Mouse (Mus musculus): ENCODE measurements around the gene Cfap73. TPM values are rescaled to one million over a fixed set of nuclear protein-coding genes. Genes with fewer than 3 reads are reported as not detected.
A peak's percentile ranks its signal among the peaks of the same experiment; 100 is the strongest.

The Cfap73 gene
- polyA plus RNA-seq, 1 experiment from 2014 or later: not detected

DNA sequence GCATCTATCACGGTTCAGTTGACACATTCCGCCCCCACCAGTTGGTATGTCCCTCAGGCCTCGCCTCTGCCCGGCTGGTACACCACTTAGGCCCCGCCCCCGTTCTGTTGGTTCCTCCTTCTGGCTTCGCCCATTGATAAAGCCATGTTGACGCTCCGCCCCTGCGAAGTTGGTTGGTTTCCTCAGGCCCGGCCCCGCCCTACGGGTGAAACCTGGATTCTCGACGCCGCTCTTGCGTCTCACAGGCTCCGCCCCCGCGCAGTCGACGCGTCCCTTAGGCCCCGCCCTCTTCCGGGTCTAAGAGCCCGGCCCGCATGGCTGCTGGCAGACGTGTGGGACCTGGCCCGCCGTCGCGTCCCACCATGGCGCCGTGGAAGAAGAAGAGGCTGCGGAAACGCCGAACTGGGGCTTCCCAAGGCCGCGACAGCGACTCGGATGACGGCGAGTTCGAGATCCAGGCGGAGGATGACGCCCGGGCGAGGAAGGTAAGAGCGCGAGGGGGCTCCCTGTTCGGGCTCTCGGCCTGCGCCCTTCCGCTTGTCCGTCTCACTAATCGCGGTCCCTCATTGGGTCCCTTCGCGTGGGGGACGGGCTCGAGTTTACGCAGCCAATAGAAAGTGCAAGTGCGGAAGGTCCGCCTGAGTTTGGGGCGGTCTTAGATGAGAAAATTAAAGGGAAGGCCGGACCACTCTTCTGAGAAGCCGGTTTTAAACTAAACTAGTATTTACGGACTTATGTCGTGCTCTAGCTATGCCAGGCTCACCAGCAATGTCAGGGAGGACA is 21.0 kb downstream of the Cfap73 start:
- Histone ChIP-seq H3K9me3 (ENCODE audit: low read depth, low read length) (no peaks in the 10 kb centered on the region; the same call in 1 of the 2 replicates), H3K27ac (ENCODE audit: low read depth) (peak overlapping the region; percentile 70), H3K4me3 (ENCODE audit: low read depth, low read length) (peak overlapping the region; percentile 68), H3K9ac (peak overlapping the region; percentile 68), H3K4me1 (ENCODE audit: insufficient read depth) (peaks cover 3% of the 10 kb centered on the region), H3K27me3 (ENCODE audit: insufficient read depth, low read length) (no peaks in the 10 kb centered on the region), H3K4me2 (peak overlapping the region; percentile 94), H3K36me3 (ENCODE audit: insufficient read depth) (peaks cover 13% of the 10 kb centered on the region; the same call in 1 of the 2 replicates)
- under 1% methylated on average over 67 of the region's 69 CpGs for WGBS
- TF ChIP-seq CTCF (IDR thresholded peaks at IDR 0.05; ENCODE audit: low read depth): no peak
- DNase-seq: peak; percentile 100
- ATAC-seq (ENCODE audit: insufficient read depth): peak; percentile 91

DNA sequence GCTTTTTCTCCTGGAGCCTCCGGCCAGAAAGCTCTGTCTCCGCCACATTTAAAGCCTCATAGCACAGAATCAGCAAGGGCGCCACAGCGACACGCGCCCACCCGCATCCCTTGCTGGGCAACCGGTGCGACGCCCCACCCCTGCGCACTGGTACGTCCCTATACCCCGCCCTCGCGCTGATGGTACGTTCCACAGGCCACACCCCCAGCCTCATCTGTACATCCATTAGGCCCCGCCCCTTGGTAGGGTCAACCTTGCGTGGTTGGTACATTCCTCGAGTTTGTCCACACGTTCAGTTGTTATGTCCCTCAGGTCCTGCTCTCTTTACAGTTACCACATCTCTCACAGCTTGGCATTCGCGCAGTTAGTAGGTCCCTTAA is 21.6 kb downstream of the Cfap73 start, which contains the start of the genes Rita1 and Ddx54:
Rita1 (minus strand) TSS at position 148 of the 380 bp plus-strand sequence.
Ddx54 (plus strand) TSS at position 298 of the 380 bp plus-strand sequence.
- H3K36me3 ChIP-seq (ENCODE audit: insufficient read depth): peaks cover 7% of the 10 kb centered on the region; the same call in 1 of the 2 replicates
- ATAC-seq (ENCODE audit: insufficient read depth) (peak; percentile 81), DNase-seq (peak; percentile 97)
- H3K27me3 ChIP-seq (ENCODE audit: insufficient read depth, low read length): no peaks in the 10 kb centered on the region
- peak within 1 kb of the TSS; percentile 68 for H3K9ac ChIP-seq
- under 1% methylated on average over 22 of the region's 22 CpGs for WGBS
- peak within 1 kb of the TSS; percentile 68 for H3K4me3 ChIP-seq (ENCODE audit: low read depth, low read length)
- H3K4me1 ChIP-seq (ENCODE audit: insufficient read depth): peaks cover 3% of the 10 kb centered on the region
- H3K9me3 ChIP-seq (ENCODE audit: low read depth, low read length): no peaks in the 10 kb centered on the region; the same call in 1 of the 2 replicates
- H3K27ac ChIP-seq (ENCODE audit: low read depth): peak within 1 kb of the TSS; percentile 70
- H3K4me2 ChIP-seq: peak within 1 kb of the TSS; percentile 94
- no peak for TF ChIP-seq CTCF (IDR thresholded peaks at IDR 0.05; ENCODE audit: low read depth)

DNA sequence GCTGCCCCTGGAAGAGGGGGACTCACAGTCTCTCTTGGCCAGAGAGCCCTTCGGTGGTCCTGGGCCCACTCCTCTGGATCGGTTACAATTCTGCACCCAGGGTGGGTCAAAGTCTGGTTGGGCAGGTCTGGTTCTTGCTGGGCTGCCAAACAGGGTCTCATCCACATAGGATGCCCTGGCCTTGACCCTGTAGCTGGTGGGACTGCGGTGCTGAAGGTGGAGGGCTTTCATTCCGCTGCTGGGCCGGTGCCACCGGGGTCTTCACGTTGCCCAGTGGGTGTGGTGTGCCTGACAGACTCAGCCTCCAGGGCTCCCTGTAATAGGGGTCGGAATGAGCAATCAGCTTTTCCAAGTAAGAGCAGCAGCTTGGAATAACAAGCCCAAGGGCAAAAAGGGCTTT is 22.6 kb downstream of the Cfap73 start:
- Histone ChIP-seq H3K27me3 (ENCODE audit: insufficient read depth, low read length) (no peaks in the 10 kb centered on the region), H3K36me3 (ENCODE audit: insufficient read depth) (no peaks in the 10 kb centered on the region), H3K9ac (peak overlapping the region; percentile 55), H3K9me3 (ENCODE audit: low read depth, low read length) (no peaks in the 10 kb centered on the region; the same call in 1 of the 2 replicates), H3K4me2 (peak overlapping the region; percentile 94), H3K4me1 (ENCODE audit: insufficient read depth) (peaks cover 3% of the 10 kb centered on the region), H3K27ac (ENCODE audit: low read depth) (no peak overlapping the region), H3K4me3 (ENCODE audit: low read depth, low read length) (peak overlapping the region; percentile 68)
- DNase-seq (no peak), ATAC-seq (ENCODE audit: insufficient read depth) (no peak)
- WGBS: 42% methylated on average over 8 of the region's 8 CpGs
- TF ChIP-seq CTCF (IDR thresholded peaks at IDR 0.05; ENCODE audit: low read depth): no peak

DNA sequence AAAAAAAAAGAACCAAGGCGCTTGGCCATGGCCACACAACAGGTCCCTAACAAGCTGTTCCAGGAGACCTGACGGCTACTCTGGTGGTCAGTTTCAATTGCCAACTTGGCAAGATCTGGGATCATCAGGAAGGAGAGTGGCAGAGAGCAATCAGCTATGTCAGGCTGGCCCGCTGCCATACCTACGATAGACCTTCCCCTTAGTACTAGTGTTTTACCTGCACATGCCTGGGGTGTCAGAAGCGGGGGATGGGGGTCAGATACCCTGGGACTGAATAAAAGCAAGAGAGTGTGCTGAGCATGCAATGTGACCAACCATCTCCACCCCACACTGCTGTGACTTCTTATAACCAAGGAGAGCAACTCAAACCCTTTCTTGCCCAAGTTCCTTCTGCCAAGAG is 23.1 kb downstream of the Cfap73 start:
- H3K9me3 ChIP-seq (ENCODE audit: low read depth, low read length): no peaks in the 10 kb centered on the region; the same call in 1 of the 2 replicates
- no peak overlapping the region for H3K9ac ChIP-seq
- WGBS: 86% methylated on average over 5 of the region's 5 CpGs
- H3K27me3 ChIP-seq (ENCODE audit: insufficient read depth, low read length): no peaks in the 10 kb centered on the region
- H3K4me2 ChIP-seq: peak overlapping the region; percentile 94
- no peak overlapping the region for H3K27ac ChIP-seq (ENCODE audit: low read depth)
- no peak overlapping the region; the same call in 1 of the 2 replicates for H3K4me3 ChIP-seq (ENCODE audit: low read depth, low read length)
- H3K4me1 ChIP-seq (ENCODE audit: insufficient read depth): peaks cover 3% of the 10 kb centered on the region
- no peak for ATAC-seq (ENCODE audit: insufficient read depth)
- H3K36me3 ChIP-seq (ENCODE audit: insufficient read depth): no peaks in the 10 kb centered on the region
- no peak for DNase-seq
- no peak for TF ChIP-seq CTCF (IDR thresholded peaks at IDR 0.05; ENCODE audit: low read depth)

DNA sequence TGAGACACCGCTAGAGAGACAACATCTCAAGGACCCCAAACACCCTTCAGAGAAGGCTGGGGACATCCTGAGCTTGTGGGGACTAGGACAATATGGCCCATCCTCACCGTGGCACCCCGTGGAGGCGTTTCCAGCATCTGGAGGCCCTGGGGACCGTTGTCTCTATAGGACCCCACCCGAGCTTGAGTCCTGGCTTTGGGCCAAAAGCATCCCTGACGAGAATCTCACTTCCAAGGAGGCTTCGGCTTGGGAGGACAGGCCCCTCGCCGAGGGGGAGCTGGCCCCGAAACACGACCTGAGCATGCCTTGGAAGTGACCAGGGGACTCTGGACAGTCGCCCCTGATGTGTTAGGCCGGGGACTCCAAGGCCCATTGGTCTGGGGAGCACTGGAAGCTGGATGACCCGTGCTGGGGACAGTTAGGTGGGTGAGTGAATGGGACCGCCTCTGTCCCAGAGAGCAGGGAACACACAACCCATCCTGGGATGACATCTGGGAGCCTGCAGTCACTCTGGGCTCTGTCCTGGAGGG is 24.7 kb downstream of the Cfap73 start:
- H3K27ac ChIP-seq (ENCODE audit: low read depth): no peak overlapping the region
- H3K4me1 ChIP-seq (ENCODE audit: insufficient read depth): peaks cover 3% of the 10 kb centered on the region
- no peak overlapping the region for H3K4me2 ChIP-seq
- H3K4me3 ChIP-seq (ENCODE audit: low read depth, low read length): no peak overlapping the region
- TF ChIP-seq CTCF (IDR thresholded peaks at IDR 0.05; ENCODE audit: low read depth): no peak
- H3K27me3 ChIP-seq (ENCODE audit: insufficient read depth, low read length): no peaks in the 10 kb centered on the region
- 78% methylated on average over 16 of the region's 16 CpGs for WGBS
- H3K36me3 ChIP-seq (ENCODE audit: insufficient read depth): no peaks in the 10 kb centered on the region
- H3K9me3 ChIP-seq (ENCODE audit: low read depth, low read length): no peaks in the 10 kb centered on the region
- DNase-seq: no peak
- no peak overlapping the region for H3K9ac ChIP-seq
- no peak for ATAC-seq (ENCODE audit: insufficient read depth)

DNA sequence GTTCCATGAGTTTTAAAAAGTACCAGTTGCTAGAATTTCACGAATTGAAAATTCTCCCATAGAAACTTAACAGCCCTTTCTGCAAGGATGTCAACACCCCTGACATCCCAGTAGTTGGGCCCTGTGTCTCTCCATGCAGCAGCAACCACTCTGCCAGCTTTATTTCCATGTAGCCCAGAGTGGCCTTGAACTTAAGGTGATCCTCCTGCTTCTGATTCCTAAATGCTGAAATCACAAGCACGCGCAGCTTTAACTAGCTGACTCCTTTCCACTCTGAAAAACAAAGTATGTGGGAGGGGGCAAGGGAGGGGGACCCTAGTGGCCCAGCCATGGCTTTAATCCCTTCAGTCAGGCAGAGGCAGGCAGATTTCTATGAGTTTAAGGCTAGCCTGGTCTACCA is 26.7 kb downstream of the Cfap73 start:
- no peak for TF ChIP-seq CTCF (IDR thresholded peaks at IDR 0.05; ENCODE audit: low read depth)
- H3K4me2 ChIP-seq: no peak overlapping the region
- H3K27ac ChIP-seq (ENCODE audit: low read depth): no peak overlapping the region
- 78% methylated on average over 3 of the region's 3 CpGs for WGBS
- H3K9ac ChIP-seq: no peak overlapping the region
- DNase-seq (no peak), ATAC-seq (ENCODE audit: insufficient read depth) (no peak)
- H3K36me3 ChIP-seq (ENCODE audit: insufficient read depth): no peaks in the 10 kb centered on the region
- H3K4me1 ChIP-seq (ENCODE audit: insufficient read depth): peaks cover 3% of the 10 kb centered on the region
- no peak overlapping the region for H3K4me3 ChIP-seq (ENCODE audit: low read depth, low read length)
- no peaks in the 10 kb centered on the region for H3K9me3 ChIP-seq (ENCODE audit: low read depth, low read length)
- no peaks in the 10 kb centered on the region for H3K27me3 ChIP-seq (ENCODE audit: insufficient read depth, low read length)

DNA sequence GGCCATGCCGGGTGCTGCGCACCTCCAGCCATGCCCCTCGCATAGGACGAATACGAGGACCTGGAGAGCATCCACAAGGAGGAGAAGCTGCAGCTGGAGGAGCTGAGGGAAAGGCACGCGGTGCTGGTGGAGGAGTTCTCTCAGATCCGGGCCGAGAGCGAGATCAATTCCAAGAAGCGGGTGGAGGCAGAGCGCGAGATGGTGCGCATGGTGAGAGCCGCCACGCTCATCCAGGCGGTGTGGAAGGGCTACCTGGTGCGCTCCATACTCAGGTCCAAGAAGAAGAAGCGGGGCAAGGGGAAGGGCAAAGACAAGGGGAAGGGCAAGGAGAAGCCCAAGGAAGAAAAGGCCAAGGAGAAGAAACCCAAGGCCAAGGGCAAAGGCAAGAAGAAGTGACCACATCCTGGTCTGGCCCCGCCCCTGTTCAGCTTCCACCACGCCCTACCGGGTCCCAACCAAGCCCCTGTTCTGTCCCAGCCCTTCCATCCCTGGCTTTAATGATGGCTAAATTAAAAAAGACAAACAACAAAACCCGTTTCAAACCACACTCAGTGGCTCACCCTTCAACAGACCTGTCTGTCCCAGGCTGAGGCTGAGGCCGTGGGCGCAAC is 27.3 kb downstream of the Cfap73 start:
- Histone ChIP-seq H3K4me3 (ENCODE audit: low read depth, low read length) (no peak overlapping the region), H3K4me2 (no peak overlapping the region), H3K27ac (ENCODE audit: low read depth) (no peak overlapping the region), H3K27me3 (ENCODE audit: insufficient read depth, low read length) (no peaks in the 10 kb centered on the region), H3K9me3 (ENCODE audit: low read depth, low read length) (no peaks in the 10 kb centered on the region), H3K4me1 (ENCODE audit: insufficient read depth) (peaks cover 3% of the 10 kb centered on the region), H3K36me3 (ENCODE audit: insufficient read depth) (no peaks in the 10 kb centered on the region), H3K9ac (no peak overlapping the region)
- WGBS: 71% methylated on average over 25 of the region's 25 CpGs
- no peak for ATAC-seq (ENCODE audit: insufficient read depth)
- TF ChIP-seq CTCF (IDR thresholded peaks at IDR 0.05; ENCODE audit: low read depth): no peak
- no peak for DNase-seq
